Mouse (Mus musculus) liver (tissue): Measurements from ENCODE around the gene Nln.

ENCODE experiments used
- DNase-seq: peaks from one replicate; pipeline ENCODE4 v3.0.0-alpha.2; 2020; ENCODE audit warnings: mixed read lengths

The Nln gene

GRCm38 (mm10) chr13:104040950-104041349 is 68.5 kb downstream of the Nln start:
- DNase-seq: peak; percentile 43

- DNase-seq: no peak
These were observed 69.6 kb downstream of the Nln start for GRCm38 (mm10) chr13:104039861-104040260.

GRCm38 (mm10) chr13:104038891-104039290 is 70.5 kb downstream of the Nln start:
- no peak for DNase-seq

GRCm38 (mm10) chr13:104038358-104038757 is 71.1 kb downstream of the Nln start:
- DNase-seq: no peak

GRCm38 (mm10) chr13:104037531-104038290 is 71.7 kb downstream of the Nln start:
- DNase-seq: peak; percentile 22

- DNase-seq: peak; percentile 60
These were observed 72.7 kb downstream of the Nln start for GRCm38 (mm10) chr13:104036494-104037290.

GRCm38 (mm10) chr13:104035651-104036050 is 73.8 kb downstream of the Nln start:
- DNase-seq: no peak

- DNase-seq: no peak
These were observed 74.6 kb downstream of the Nln start for GRCm38 (mm10) chr13:104034854-104035253.

GRCm38 (mm10) chr13:104032620-104033133 is 76.7 kb downstream of the Nln start:
- peak; percentile 48 for DNase-seq

GRCm38 (mm10) chr13:104031821-104032331 is 77.5 kb downstream of the Nln start:
- no peak for DNase-seq

GRCm38 (mm10) chr13:104030956-104031355 is 78.5 kb downstream of the Nln start:
- DNase-seq: no peak

- DNase-seq: no peak
These were observed 79.9 kb downstream of the Nln start for GRCm38 (mm10) chr13:104029511-104029910.

GRCm38 (mm10) chr13:104029089-104029488 is 80.3 kb downstream of the Nln start:
- DNase-seq: no peak

- DNase-seq: no peak
These were observed 82.9 kb downstream of the Nln start for GRCm38 (mm10) chr13:104026525-104026924.

GRCm38 (mm10) chr13:104025710-104025995 is 83.8 kb downstream of the Nln start:
- no peak for DNase-seq

GRCm38 (mm10) chr13:104024856-104025709 is 84.3 kb downstream of the Nln start:
- DNase-seq: peak; percentile 23

GRCm38 (mm10) chr13:104024275-104024674 is 85.1 kb downstream of the Nln start:
- DNase-seq: no peak

GRCm38 (mm10) chr13:104023356-104023911 is 86.0 kb downstream of the Nln start:
- DNase-seq: no peak

GRCm38 (mm10) chr13:104018466-104019076 is 90.8 kb downstream of the Nln start:
- DNase-seq: no peak

- DNase-seq: no peak
These were observed 93.9 kb downstream of the Nln start for GRCm38 (mm10) chr13:104015246-104016105.

GRCm38 (mm10) chr13:104014038-104014437 is 95.4 kb downstream of the Nln start:
- no peak for DNase-seq
